Mouse (Mus musculus): ENCODE measurements around the gene Nfatc4. TPM values are rescaled to one million over a fixed set of nuclear protein-coding genes. Genes with fewer than 3 reads are reported as not detected.
A peak's percentile ranks its signal among the peaks of the same experiment; 100 is the strongest.

Nfatc4 gene
- polyA plus RNA-seq, 1 experiment: 2.7 TPM

DNA sequence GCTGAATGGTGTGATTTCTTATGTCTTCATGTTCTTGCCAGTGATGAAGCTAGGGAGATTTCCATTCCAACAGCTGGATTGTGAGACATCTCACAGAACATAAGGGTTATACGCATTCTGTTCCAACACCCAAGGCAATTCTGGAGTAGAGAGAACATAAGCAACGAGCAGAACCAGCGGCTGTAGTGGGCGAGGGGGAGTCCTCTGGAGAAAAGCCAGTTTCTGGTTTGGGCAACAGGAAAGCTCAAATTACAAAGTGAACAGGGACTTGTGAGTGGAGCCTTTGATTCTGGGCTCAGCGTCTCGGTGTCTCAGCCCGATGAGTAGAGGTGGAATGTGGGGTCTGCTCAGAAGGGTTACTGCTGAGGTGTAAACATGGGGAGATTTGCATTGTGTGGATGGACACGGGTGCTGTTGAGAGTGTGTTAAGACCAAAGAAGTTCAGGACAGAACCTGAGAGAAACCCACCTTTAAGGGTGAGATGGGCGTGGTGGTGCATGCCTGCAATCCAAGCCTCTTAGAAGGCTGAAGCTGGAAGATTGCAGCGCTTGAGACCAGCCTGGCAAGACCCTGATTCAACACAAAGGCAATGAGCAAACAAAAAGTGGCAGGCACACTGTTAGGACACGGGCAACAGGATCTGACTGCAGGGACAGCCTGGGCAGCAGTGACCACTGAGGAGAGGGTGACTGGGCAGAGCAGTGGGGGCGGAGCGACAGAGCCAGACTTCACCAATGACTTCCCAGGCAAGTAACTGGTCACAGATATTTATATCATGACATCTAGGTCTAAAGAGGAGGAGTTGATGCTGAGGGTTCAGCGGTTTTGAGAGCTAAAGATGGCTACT, 54.7 kb downstream of the Nfatc4 start:
- no peak for TF ChIP-seq POLR2A (IDR thresholded peaks at IDR 0.05; ENCODE audit: control insufficient read depth, extremely low read depth, insufficient read depth, low read length, poor library complexity)
- no peak for TF ChIP-seq CTCF (IDR thresholded peaks at IDR 0.05; ENCODE audit: borderline replicate concordance, control insufficient read depth, extremely low read depth, insufficient read depth, low read length, poor library complexity)
- no peak for DNase-seq
- Histone ChIP-seq H3K36me3 (ENCODE audit: control insufficient read depth, insufficient read depth, low read length) (no peaks in the 10 kb centered on the region), H3K27me3 (ENCODE audit: control insufficient read depth, insufficient read depth, low read length) (peaks cover 2% of the 10 kb centered on the region; the same call in 1 of the 2 replicates), H3K27ac (ENCODE audit: control insufficient read depth, insufficient read depth, low read length) (no peak overlapping the region), H3K4me1 (replicated peaks; ENCODE audit: control insufficient read depth, insufficient read depth, low read length) (peaks cover 15% of the 10 kb centered on the region), H3K4me3 (ENCODE audit: control insufficient read depth, insufficient read depth, low read length) (no peak overlapping the region)
- 30% methylated on average over 14 of the region's 14 CpGs for whole genome bisulfite sequencing

- no peak overlapping the region for H3K27ac ChIP-seq (ENCODE audit: control insufficient read depth, insufficient read depth, low read length)
- TF ChIP-seq CTCF (IDR thresholded peaks at IDR 0.05; ENCODE audit: borderline replicate concordance, control insufficient read depth, extremely low read depth, insufficient read depth, low read length, poor library complexity) (no peak), POLR2A (IDR thresholded peaks at IDR 0.05; ENCODE audit: control insufficient read depth, extremely low read depth, insufficient read depth, low read length, poor library complexity) (no peak)
- no peaks in the 10 kb centered on the region for H3K36me3 ChIP-seq (ENCODE audit: control insufficient read depth, insufficient read depth, low read length)
- no peak overlapping the region for H3K4me3 ChIP-seq (ENCODE audit: control insufficient read depth, insufficient read depth, low read length)
- peaks cover 18% of the 10 kb centered on the region for H3K4me1 ChIP-seq (replicated peaks; ENCODE audit: control insufficient read depth, insufficient read depth, low read length)
- peaks cover 2% of the 10 kb centered on the region; the same call in 1 of the 2 replicates for H3K27me3 ChIP-seq (ENCODE audit: control insufficient read depth, insufficient read depth, low read length)
- WGBS: 13% methylated on average over 7 of the region's 7 CpGs
- DNase-seq: no peak
These were observed 55.5 kb downstream of the Nfatc4 start for GRCm38 (mm10) chr14:55878316-55878940.

DNA sequence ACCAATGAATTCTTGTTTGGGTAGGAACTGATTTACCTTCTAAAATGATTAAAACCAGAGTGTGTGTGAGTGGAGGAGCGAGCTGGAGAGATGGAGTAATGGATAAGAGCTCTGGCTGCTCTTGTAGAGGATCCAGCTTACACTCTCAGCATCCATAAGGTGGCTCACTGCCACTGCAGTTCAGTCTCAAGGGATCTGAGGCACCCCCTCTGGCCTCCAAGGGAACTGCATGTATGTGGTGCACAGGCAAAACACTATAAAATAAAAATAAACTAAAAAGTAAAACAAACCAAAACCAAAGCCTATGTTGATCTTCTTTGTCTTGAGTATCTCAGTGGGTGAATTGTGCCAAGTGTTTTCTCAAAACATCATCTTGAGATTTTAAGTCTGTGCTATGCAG, 56.7 kb downstream of the Nfatc4 start:
- Histone ChIP-seq H3K27ac (ENCODE audit: control insufficient read depth, insufficient read depth, low read length) (no peak overlapping the region), H3K36me3 (ENCODE audit: control insufficient read depth, insufficient read depth, low read length) (no peaks in the 10 kb centered on the region), H3K4me3 (ENCODE audit: control insufficient read depth, insufficient read depth, low read length) (no peak overlapping the region), H3K27me3 (ENCODE audit: control insufficient read depth, insufficient read depth, low read length) (peaks cover 2% of the 10 kb centered on the region; the same call in 1 of the 2 replicates), H3K4me1 (replicated peaks; ENCODE audit: control insufficient read depth, insufficient read depth, low read length) (peaks cover 11% of the 10 kb centered on the region)
- peak; percentile 83 for DNase-seq
- 17% methylated on average over 1 of the region's 1 CpGs for WGBS
- no peak; the same call in 1 of the 2 replicates for TF ChIP-seq CTCF (IDR thresholded peaks at IDR 0.05; ENCODE audit: borderline replicate concordance, control insufficient read depth, extremely low read depth, insufficient read depth, low read length, poor library complexity)
- TF ChIP-seq POLR2A (IDR thresholded peaks at IDR 0.05; ENCODE audit: control insufficient read depth, extremely low read depth, insufficient read depth, low read length, poor library complexity): no peak

DNA sequence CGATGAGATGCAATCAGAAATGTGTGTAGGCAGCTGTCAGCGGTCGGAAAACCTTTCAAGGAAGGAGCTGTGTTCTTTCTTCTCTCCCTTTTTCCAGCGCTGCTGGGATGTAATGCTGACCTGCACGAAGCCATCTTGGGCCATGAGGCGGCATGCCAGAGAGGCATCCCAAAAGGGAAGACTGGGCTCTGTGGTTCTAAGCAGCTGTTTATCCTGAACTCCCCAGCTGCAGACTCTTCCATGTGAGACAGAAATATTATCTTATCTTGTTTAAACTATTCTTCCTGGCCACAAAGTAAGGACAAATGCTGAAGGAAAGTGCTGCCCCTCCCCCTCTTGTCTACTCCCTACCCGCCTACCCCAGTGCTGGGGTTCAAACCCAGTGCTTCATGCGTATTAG, 58.0 kb downstream of the Nfatc4 start:
- no peak overlapping the region for H3K27ac ChIP-seq (ENCODE audit: control insufficient read depth, insufficient read depth, low read length)
- 92% methylated on average over 8 of the region's 8 CpGs for WGBS
- TF ChIP-seq CTCF (IDR thresholded peaks at IDR 0.05; ENCODE audit: borderline replicate concordance, control insufficient read depth, extremely low read depth, insufficient read depth, low read length, poor library complexity) (no peak), POLR2A (IDR thresholded peaks at IDR 0.05; ENCODE audit: control insufficient read depth, extremely low read depth, insufficient read depth, low read length, poor library complexity) (no peak)
- H3K27me3 ChIP-seq (ENCODE audit: control insufficient read depth, insufficient read depth, low read length): peaks cover 2% of the 10 kb centered on the region; the same call in 1 of the 2 replicates
- DNase-seq: no peak
- no peak overlapping the region for H3K4me3 ChIP-seq (ENCODE audit: control insufficient read depth, insufficient read depth, low read length)
- no peaks in the 10 kb centered on the region for H3K36me3 ChIP-seq (ENCODE audit: control insufficient read depth, insufficient read depth, low read length)
- peaks cover 16% of the 10 kb centered on the region for H3K4me1 ChIP-seq (replicated peaks; ENCODE audit: control insufficient read depth, insufficient read depth, low read length)

- peak; percentile 16 for DNase-seq
- H3K27me3 ChIP-seq (ENCODE audit: control insufficient read depth, insufficient read depth, low read length): peaks cover 2% of the 10 kb centered on the region; the same call in 1 of the 2 replicates
- no peak for TF ChIP-seq POLR2A (IDR thresholded peaks at IDR 0.05; ENCODE audit: control insufficient read depth, extremely low read depth, insufficient read depth, low read length, poor library complexity)
- no peak for TF ChIP-seq CTCF (IDR thresholded peaks at IDR 0.05; ENCODE audit: borderline replicate concordance, control insufficient read depth, extremely low read depth, insufficient read depth, low read length, poor library complexity)
- peaks cover 25% of the 10 kb centered on the region for H3K4me1 ChIP-seq (replicated peaks; ENCODE audit: control insufficient read depth, insufficient read depth, low read length)
- 12% methylated on average over 6 of the region's 6 CpGs for WGBS
- peaks cover 2% of the 10 kb centered on the region; the same call in 1 of the 2 replicates for H3K36me3 ChIP-seq (ENCODE audit: control insufficient read depth, insufficient read depth, low read length)
- H3K27ac ChIP-seq (ENCODE audit: control insufficient read depth, insufficient read depth, low read length): no peak overlapping the region
- H3K4me3 ChIP-seq (ENCODE audit: control insufficient read depth, insufficient read depth, low read length): no peak overlapping the region
These were observed 59.3 kb downstream of the Nfatc4 start for GRCm38 (mm10) chr14:55882171-55882641.

GRCm38 (mm10) chr14:55883149-55883661, 60.3 kb downstream of the Nfatc4 start:
- Histone ChIP-seq H3K27me3 (ENCODE audit: control insufficient read depth, insufficient read depth, low read length) (no peaks in the 10 kb centered on the region), H3K4me3 (ENCODE audit: control insufficient read depth, insufficient read depth, low read length) (no peak overlapping the region), H3K4me1 (replicated peaks; ENCODE audit: control insufficient read depth, insufficient read depth, low read length) (peaks cover 25% of the 10 kb centered on the region), H3K36me3 (ENCODE audit: control insufficient read depth, insufficient read depth, low read length) (peaks cover 9% of the 10 kb centered on the region; the same call in 1 of the 2 replicates), H3K27ac (ENCODE audit: control insufficient read depth, insufficient read depth, low read length) (no peak overlapping the region)
- DNase-seq: no peak
- WGBS: 95% methylated on average over 13 of the region's 13 CpGs
- TF ChIP-seq CTCF (IDR thresholded peaks at IDR 0.05; ENCODE audit: borderline replicate concordance, control insufficient read depth, extremely low read depth, insufficient read depth, low read length, poor library complexity): no peak
- no peak for TF ChIP-seq POLR2A (IDR thresholded peaks at IDR 0.05; ENCODE audit: control insufficient read depth, extremely low read depth, insufficient read depth, low read length, poor library complexity)

Other genes with a start within 250 kb of the Nfatc4 start
- 1.7 and 20.2 TPM in 2 replicates for gene Fitm1, start 247.5 kb upstream of the Nfatc4 start, polyA plus RNA-seq (2012; rRNA removed)
- 129 and 136 TPM in 2 replicates for gene Psme1, start 245.0 kb upstream of the Nfatc4 start, polyA plus RNA-seq (2012; rRNA removed)
- gene Emc9, start 237.8 kb upstream of the Nfatc4 start, polyA plus RNA-seq (2012; rRNA removed): 7.4 and 13.4 TPM in 2 replicates
- gene Psme2, start 232.0 kb upstream of the Nfatc4 start, polyA plus RNA-seq (2012; rRNA removed): 98.7 and 104 TPM in 2 replicates
- 84.0 and 89.3 TPM in 2 replicates for gene Rnf31, start 231.4 kb upstream of the Nfatc4 start, polyA plus RNA-seq (2012; rRNA removed)
- gene Irf9, start 219.6 kb upstream of the Nfatc4 start, polyA plus RNA-seq (2012; rRNA removed): 135 and 162 TPM in 2 replicates
- gene Rec8, start 205.1 kb upstream of the Nfatc4 start, polyA plus RNA-seq (2012; rRNA removed): 2.9 and 3.7 TPM in 2 replicates
- 68.1 and 71.6 TPM in 2 replicates for gene Ipo4, start 187.2 kb upstream of the Nfatc4 start, polyA plus RNA-seq (2012; rRNA removed)
- 10.2 and 10.9 TPM in 2 replicates for gene Gm49378, start 185.2 kb upstream of the Nfatc4 start, polyA plus RNA-seq (2012; rRNA removed)
- 98.1 and 102 TPM in 2 replicates for gene Tm9sf1, start 179.3 kb upstream of the Nfatc4 start, polyA plus RNA-seq (2012; rRNA removed)
- gene Tssk4, start 173.0 kb upstream of the Nfatc4 start, polyA plus RNA-seq (2012; rRNA removed): 2.2 and 2.6 TPM in 2 replicates
- gene Mdp1, start 162.6 kb upstream of the Nfatc4 start, polyA plus RNA-seq (2012; rRNA removed): 34.7 and 45.8 TPM in 2 replicates
- 27.8 and 40.9 TPM in 2 replicates for gene Gmpr2, start 151.2 kb upstream of the Nfatc4 start, polyA plus RNA-seq (2012; rRNA removed)
- gene Nedd8, start 151.0 kb upstream of the Nfatc4 start, polyA plus RNA-seq (2012; rRNA removed): 292 and 416 TPM in 2 replicates
- 51.5 and 51.9 TPM in 2 replicates for gene Tinf2, start 141.3 kb upstream of the Nfatc4 start, polyA plus RNA-seq (2012; rRNA removed)
- 7.2 and 8.2 TPM in 2 replicates for gene Tgm1, start 109.2 kb upstream of the Nfatc4 start, polyA plus RNA-seq (2012; rRNA removed)
- 80.5 and 84.9 TPM in 2 replicates for gene Rabggta, start 100.9 kb upstream of the Nfatc4 start, polyA plus RNA-seq (2012; rRNA removed)
- gene Dhrs1, start 77.5 kb upstream of the Nfatc4 start, polyA plus RNA-seq (2012; rRNA removed): 78.9 and 93.5 TPM in 2 replicates
- gene Nop9, start 77.5 kb upstream of the Nfatc4 start, polyA plus RNA-seq (2012; rRNA removed): 41.5 and 43.6 TPM in 2 replicates
- 1.8 and 2.7 TPM in 2 replicates for gene Cideb, start 64.7 kb upstream of the Nfatc4 start, polyA plus RNA-seq (2012; rRNA removed)
- 1.7 and 1.8 TPM in 2 replicates for gene Ltb4r2, start 61.7 kb upstream of the Nfatc4 start, polyA plus RNA-seq (2012; rRNA removed)
- gene Ltb4r1, start 57.2 kb upstream of the Nfatc4 start, polyA plus RNA-seq (2012; rRNA removed): 2.6 and 2.8 TPM in 2 replicates
- 7.4 and 11.2 TPM in 2 replicates for gene Adcy4, start 39.0 kb upstream of the Nfatc4 start, polyA plus RNA-seq (2012; rRNA removed)
- 66.8 and 84.4 TPM in 2 replicates for gene Ripk3, start 34.3 kb upstream of the Nfatc4 start, polyA plus RNA-seq (2012; rRNA removed)
- 2.0 and 2.1 TPM in 2 replicates for gene Nynrin, start 30.9 kb downstream of the Nfatc4 start, polyA plus RNA-seq (2012; rRNA removed)
- 0.04 and 0.09 TPM in 2 replicates for gene Cbln3, start 61.2 kb downstream of the Nfatc4 start, polyA plus RNA-seq (2012; rRNA removed)
- 33.7 and 35.5 TPM in 2 replicates for gene Khnyn, start 61.8 kb downstream of the Nfatc4 start, polyA plus RNA-seq (2012; rRNA removed)
- gene Sdr39u1, start 77.1 kb downstream of the Nfatc4 start, polyA plus RNA-seq (2012; rRNA removed): 50.2 and 54.8 TPM in 2 replicates
- gene Cma1, start 121.5 kb downstream of the Nfatc4 start, polyA plus RNA-seq (2012; rRNA removed): 1.7 and 2.0 TPM in 2 replicates
- 0.28 TPM in 1 of 2 replicates, not detected in the other for gene Cma2, start 127.8 kb downstream of the Nfatc4 start, polyA plus RNA-seq (2012; rRNA removed)
- 0.66 and 0.77 TPM in 2 replicates for gene Mcpt1, start 194.8 kb downstream of the Nfatc4 start, polyA plus RNA-seq (2012; rRNA removed)
- not detected in 2 replicates for gene Mcpt9, start 207.4 kb downstream of the Nfatc4 start, polyA plus RNA-seq (2012; rRNA removed)
- 0.24 and 0.43 TPM in 2 replicates for gene Mcpt2, start 218.9 kb downstream of the Nfatc4 start, polyA plus RNA-seq (2012; rRNA removed)
- 1.9 and 2.9 TPM in 2 replicates for gene Mcpt4, start 239.2 kb downstream of the Nfatc4 start, polyA plus RNA-seq (2012; rRNA removed)

Data from thymus, adult 2 months (tissue).